Mouse (Mus musculus) liver, adult 2 months (tissue): ENCODE measurements around the gene Chst4. TPM values are rescaled to one million over a fixed set of nuclear protein-coding genes. Genes with fewer than 3 reads are reported as not detected.

ENCODE experiments used
- DNase-seq: peaks from one replicate; pipeline ENCODE4 v3.0.0-alpha.2; 2011; ENCODE audit warnings: low read depth, low spot score; ENCODE audit errors: extremely low read depth
- H3K27ac ChIP-seq: fragments of 200-500 bp; replicated peaks from 2 replicates; pipeline ENCODE4 v1.5.1; 2012; ENCODE audit warnings: low read depth, mild to moderate bottlenecking, control low read depth, inconsistent platforms, low read length; ENCODE audit not compliant: insufficient read depth
- H3K27me3 ChIP-seq: fragments of 200-500 bp; 2 replicates; pipeline ENCODE4 v1.6.1; 2012; ENCODE audit warnings: mild to moderate bottlenecking, moderate library complexity, low read length, inconsistent platforms; ENCODE audit not compliant: control insufficient read depth, insufficient read depth
- H3K36me3 ChIP-seq: fragments of 200-500 bp; 2 replicates; pipeline ENCODE4 v1.6.1; 2012; ENCODE audit warnings: low read length, inconsistent platforms; ENCODE audit not compliant: control insufficient read depth, insufficient read depth
- H3K4me1 ChIP-seq: fragments of 200-500 bp; 2 replicates; pipeline ENCODE4 v1.6.1; 2011; ENCODE audit warnings: low read length; ENCODE audit not compliant: control insufficient read depth, insufficient read depth
- H3K4me3 ChIP-seq: fragments of 200-500 bp; 2 replicates; pipeline ENCODE4 v1.5.1; 2011; ENCODE audit warnings: low read depth, mild to moderate bottlenecking, control low read depth, low read length, moderate library complexity; ENCODE audit not compliant: insufficient read depth
- H3K79me2 ChIP-seq: fragments of 200-500 bp; 2 replicates; pipeline ENCODE4 v1.6.1; 2012; ENCODE audit warnings: inconsistent platforms, mild to moderate bottlenecking, low read length, moderate library complexity; ENCODE audit not compliant: control insufficient read depth, insufficient read depth
- H3K9ac ChIP-seq: fragments of 200-500 bp; 2 replicates; pipeline ENCODE4 v1.6.1; 2012; ENCODE audit warnings: low read depth, mild to moderate bottlenecking, control low read depth, inconsistent platforms, low read length
- CTCF ChIP-seq: fragments of 200-500 bp; IDR thresholded peaks from 2 replicates; pipeline ENCODE4 v1.5.1; 2011; ENCODE audit warnings: low read depth, low read length, control low read depth
- POLR2A ChIP-seq: fragments of 200-500 bp; IDR thresholded peaks from 2 replicates; pipeline ENCODE4 v1.6.1; 2011; ENCODE audit warnings: low read length, control low read depth; ENCODE audit not compliant: insufficient read depth; ENCODE audit errors: extremely low read depth
- WGBS: fragments of 180-500 bp; shearing (Covaris S2); methylation state at CpG from one replicate; pipeline ENCODE4 v1.1.7; 2018; 5-methylcytosine and 5-hydroxymethylcytosine counted together
- polyA plus RNA-seq: library from polyadenylated mRNA; depleted of rRNA; stranded (reverse); fragments of >200 nt; gene quantifications from 2 replicates; pipeline ENCODE4 v1.2.3, GENCODE M21; 2012; rRNA removed
- total RNA-seq: library from RNA; depleted of rRNA; stranded (reverse); fragments of >200 nt; gene quantifications from 2 replicates; pipeline ENCODE4 v1.2.3, GENCODE M21; 2014; rRNA removed

The Chst4 gene
- total and polyA plus RNA-seq, 2 experiments: 0.18 to 0.39 TPM

- H3K27me3 ChIP-seq: no peaks in the 10 kb centered on the region
- peak; percentile 94 for DNase-seq
- peaks cover 30% of the 10 kb centered on the region for H3K4me1 ChIP-seq
- no peak overlapping the region for H3K4me3 ChIP-seq
- H3K9ac ChIP-seq: peak overlapping the region; percentile 35; the same call in 1 of the 2 replicates
- H3K36me3 ChIP-seq: no peaks in the 10 kb centered on the region
- H3K79me2 ChIP-seq: no peaks in the 10 kb centered on the region
- peak overlapping the region; percentile 85 for H3K27ac ChIP-seq
- 34% methylated on average over 15 of the region's 15 CpGs for WGBS
- TF ChIP-seq CTCF (no peak), POLR2A (no peak)
Observed at GRCm38 (mm10) chr8:109982386-109983105, 57.0 kb downstream of the Chst4 start.

- H3K27ac ChIP-seq: peak overlapping the region; percentile 82
- WGBS: 18% methylated on average over 6 of the region's 6 CpGs
- H3K9ac ChIP-seq: no peak overlapping the region
- no peaks in the 10 kb centered on the region for H3K36me3 ChIP-seq
- no peaks in the 10 kb centered on the region for H3K79me2 ChIP-seq
- TF ChIP-seq POLR2A (no peak), CTCF (no peak)
- DNase-seq: peak; percentile 99
- H3K4me1 ChIP-seq: peaks cover 18% of the 10 kb centered on the region
- no peaks in the 10 kb centered on the region for H3K27me3 ChIP-seq
- H3K4me3 ChIP-seq: no peak overlapping the region
Observed at GRCm38 (mm10) chr8:109979339-109979738, 60.2 kb downstream of the Chst4 start.

Other genes starting within 250 kb of the Chst4 start
- 0.92 and 1.3 TPM in 2 replicates for gene Phlpp2, start 171.2 kb downstream of the Chst4 start, total RNA-seq
- gene Phlpp2, start 171.2 kb downstream of the Chst4 start, polyA plus RNA-seq: 0.76 and 1.2 TPM in 2 replicates
- 0.37 and 0.81 TPM in 2 replicates for gene Marveld3, start 77.5 kb downstream of the Chst4 start, total RNA-seq
- gene Marveld3, start 77.5 kb downstream of the Chst4 start, polyA plus RNA-seq: 0.23 and 0.70 TPM in 2 replicates
- gene Tat, start 49.3 kb downstream of the Chst4 start, total RNA-seq: 815 and 1,088 TPM in 2 replicates
- gene Tat, start 49.3 kb downstream of the Chst4 start, polyA plus RNA-seq: 868 and 1,411 TPM in 2 replicates
- gene Zfp612, start 40.0 kb upstream of the Chst4 start, total RNA-seq: 4.1 and 4.6 TPM in 2 replicates
- gene Zfp612, start 40.0 kb upstream of the Chst4 start, polyA plus RNA-seq: 1.2 and 1.5 TPM in 2 replicates
- not detected in 2 replicates for gene Gm21964, start 61.5 kb upstream of the Chst4 start, total RNA-seq
- gene Gm21964, start 61.5 kb upstream of the Chst4 start, polyA plus RNA-seq: not detected in 2 replicates
- not detected in 2 replicates for gene Gm17720, start 63.0 kb upstream of the Chst4 start, total RNA-seq
- not detected in 2 replicates for gene Gm17720, start 63.0 kb upstream of the Chst4 start, polyA plus RNA-seq
- not detected in 2 replicates for gene Calb2, start 128.5 kb upstream of the Chst4 start, total RNA-seq
- not detected in 2 replicates for gene Calb2, start 128.5 kb upstream of the Chst4 start, polyA plus RNA-seq
- 3.3 and 3.7 TPM in 2 replicates for gene Cmtr2, start 175.9 kb upstream of the Chst4 start, total RNA-seq
- gene Cmtr2, start 175.9 kb upstream of the Chst4 start, polyA plus RNA-seq: 1.6 and 1.7 TPM in 2 replicates
- under 0.01 TPM in 1 of 2 replicates, not detected in the other for gene Hydin, start 227.2 kb upstream of the Chst4 start, total RNA-seq
- gene Hydin, start 227.2 kb upstream of the Chst4 start, polyA plus RNA-seq: not detected in 2 replicates